Mouse (Mus musculus): ENCODE results near the gene Ift52.

The Ift52 gene

GRCm38 (mm10) chr2:163016916-163017743 lies at the start of gene Ift52:
Gene Ift52, plus strand, starts transcription at chr2:163017354.
- peak; percentile 92 for DNase-seq

- DNase-seq: no peak
These were observed 48.8 kb upstream of the Ift52 start for GRCm38 (mm10) chr2:162968357-162968756.

GRCm38 (mm10) chr2:162969101-162969500 lies 48.1 kb upstream of the Ift52 start:
- DNase-seq: no peak

GRCm38 (mm10) chr2:162970896-162971295 lies 46.3 kb upstream of the Ift52 start:
- no peak for DNase-seq

GRCm38 (mm10) chr2:162972752-162973151 lies 44.4 kb upstream of the Ift52 start:
- no peak for DNase-seq

- no peak for DNase-seq
These were observed 43.9 kb upstream of the Ift52 start for GRCm38 (mm10) chr2:162973206-162973605.

GRCm38 (mm10) chr2:162973637-162974036 lies 43.5 kb upstream of the Ift52 start:
- no peak for DNase-seq

- no peak for DNase-seq
These were observed 41.9 kb upstream of the Ift52 start for GRCm38 (mm10) chr2:162975157-162975775.

- no peak for DNase-seq
These were observed 41.2 kb upstream of the Ift52 start for GRCm38 (mm10) chr2:162976001-162976400.

- no peak for DNase-seq
These were observed 32.8 kb upstream of the Ift52 start for GRCm38 (mm10) chr2:162984381-162984780.

- DNase-seq: no peak
These were observed 31.2 kb upstream of the Ift52 start for GRCm38 (mm10) chr2:162985923-162986322.

GRCm38 (mm10) chr2:162986764-162987163 lies 30.4 kb upstream of the Ift52 start:
- no peak for DNase-seq

GRCm38 (mm10) chr2:162987218-162987617 lies 29.9 kb upstream of the Ift52 start, which contains the start of gene Sgk2:
Gene Sgk2, plus strand, starts transcription at chr2:162987330.
- no peak for DNase-seq

- no peak for DNase-seq
These were observed 28.9 kb upstream of the Ift52 start for GRCm38 (mm10) chr2:162988235-162988634.

GRCm38 (mm10) chr2:162991394-162992083 lies 25.6 kb upstream of the Ift52 start:
- DNase-seq: peak; percentile 6

GRCm38 (mm10) chr2:162992084-162992437 lies 25.1 kb upstream of the Ift52 start:
- DNase-seq: no peak

GRCm38 (mm10) chr2:162993881-162994616 lies 23.1 kb upstream of the Ift52 start:
- DNase-seq: no peak

GRCm38 (mm10) chr2:162998528-162999230 lies 18.5 kb upstream of the Ift52 start:
- peak; percentile 73 for DNase-seq

- peak; percentile 22 for DNase-seq
These were observed 17.4 kb upstream of the Ift52 start for GRCm38 (mm10) chr2:162999744-163000143.

- no peak for DNase-seq
These were observed 16.1 kb upstream of the Ift52 start for GRCm38 (mm10) chr2:163001071-163001470.

- no peak for DNase-seq
These were observed 9.9 kb upstream of the Ift52 start for GRCm38 (mm10) chr2:163007299-163007698.

GRCm38 (mm10) chr2:163031289-163031688 lies 14.1 kb downstream of the Ift52 start:
- DNase-seq: no peak

Measured in cerebellum, adult 9-10 months (tissue).